ENCODE assay signal across 10 mouse cellular contexts in genomic region chr10:74933548-74934190, GRCm38 (mm10). TPM values are rescaled to one million over a fixed set of nuclear protein-coding genes. Genes with fewer than 3 reads are reported as not detected.
A peak's percentile ranks its signal among the peaks of the same experiment; 100 is the strongest.
DNase-seq lines count a peak whose midpoint lies in the region; ATAC-seq and TF ChIP-seq lines count a peak whose summit lies in the region.
"Had no signal": no experiment of that assay in that cellular context is flagged by ENCODE, and none has a peak within 500 bp of the region (broad histone marks: within the 10 kb centered on the region; RNA-seq: fewer than 3 reads in every experiment).

No protein-coding gene starts in this region.

- peaks cover 2% of the 10 kb centered on the region; the same call in 1 of the 2 replicates for H3K27me3 ChIP-seq in G1E (ENCODE audit: insufficient read depth, low read length)
- no peaks in the 10 kb centered on the region for H3K27me3 ChIP-seq in forebrain, embryonic 14.5 days (replicated peaks; ENCODE audit: control insufficient read depth, insufficient read depth, low read length)

- TF ChIP-seq POLR2A in lung, adult 2 months (IDR thresholded peaks at IDR 0.05; ENCODE audit: borderline replicate concordance, extremely low read depth, low read depth, low read length): no peak

- peak; percentile 77 for DNase-seq in heart, adult 11 months
- DNase-seq in heart, postnatal 10 days: no peak
- DNase-seq in lung, adult 2 months: no peak
- DNase-seq in lung, postnatal 4 days: no peak
- DNase-seq in G1E (ENCODE audit: low spot score): no peak
- DNase-seq in forebrain, embryonic 14.5 days (ENCODE audit: low spot score): peak; percentile 83
- DNase-seq in kidney, adult 9 months: no peak
- DNase-seq: lung, postnatal 14 days had no signal

- ATAC-seq in G1E (ENCODE audit: extremely low read depth, insufficient number of reproducible peaks, low FRiP score, poor library complexity, severe bottlenecking): no peak
- ATAC-seq in forebrain, embryonic 14.5 days: peak; percentile 56
- ATAC-seq in CD4-positive, CD25-positive, alpha-beta regulatory T cell, adult 4 months: no peak

- H3K27ac ChIP-seq in forebrain, embryonic 14.5 days (ENCODE audit: low read depth, low read length): no peak overlapping the region

- TF ChIP-seq CTCF in lung, adult 2 months (IDR thresholded peaks at IDR 0.05; ENCODE audit: insufficient read depth, low read length): 0 out of 2 replicates have a peak, but pooled peaks have one; percentile 17
- TF ChIP-seq CTCF in G1E (IDR thresholded peaks at IDR 0.05; ENCODE audit: low read depth, low read length): no peak

- WGBS in lung, adult 2 months: 80% methylated on average over 19 of the region's 19 CpGs
- WGBS in forebrain, embryonic 14.5 days: 70% methylated on average over 19 of the region's 19 CpGs

- H3K9ac ChIP-seq in forebrain, embryonic 14.5 days (ENCODE audit: low read length): no peak overlapping the region

- no peak overlapping the region for H3K4me2 ChIP-seq in forebrain, embryonic 14.5 days (ENCODE audit: low read length)

- intact Hi-C loops in heart, postnatal 10 days (cut with DNase I): no loop called here

- H3K4me1 ChIP-seq in lung, adult 2 months (ENCODE audit: control insufficient read depth, insufficient read depth, low read length): no peaks in the 10 kb centered on the region
- no peaks in the 10 kb centered on the region for H3K4me1 ChIP-seq in G1E (ENCODE audit: insufficient read depth, low read depth, low read length)
- peaks cover 3% of the 10 kb centered on the region; the same call in 1 of the 2 replicates for H3K4me1 ChIP-seq in forebrain, embryonic 14.5 days (ENCODE audit: control insufficient read depth, insufficient read depth, low read length)

- peaks cover 93% of the 10 kb centered on the region for H3K9me3 ChIP-seq in G1E (replicated peaks)
- H3K9me3 ChIP-seq in forebrain, embryonic 14.5 days (replicated peaks; ENCODE audit: control insufficient read depth, low read length): no peaks in the 10 kb centered on the region

- H3K4me3 ChIP-seq in lung, adult 2 months (replicated peaks; ENCODE audit: extremely low read depth, low read depth, low read length): no peak overlapping the region
- H3K4me3 ChIP-seq in G1E (ENCODE audit: low read depth, low read length): peak overlapping the region; percentile 25; the same call in 1 of the 2 replicates
- H3K4me3 ChIP-seq in forebrain, embryonic 14.5 days (ENCODE audit: low read depth, low read length): no peak overlapping the region

- no peaks in the 10 kb centered on the region for H3K36me3 ChIP-seq in G1E (replicated peaks)
- H3K36me3 ChIP-seq in forebrain, embryonic 14.5 days (ENCODE audit: control insufficient read depth, insufficient read depth, low read length): no peaks in the 10 kb centered on the region

RNA-seq across cellular contexts. Expression of gene Gnaz, which starts 33.3 kb away (rescaled TPM):
- 1 to 10 TPM; 1.3 to 1.5 TPM for total RNA-seq in heart, postnatal 10 days (2021)
- polyA plus RNA-seq in lung, adult 2 months (2012; rRNA removed): 3.0 and 4.6 TPM in 2 replicates
- not detected in 2 replicates for total RNA-seq in G1E (2014; fragmentation: Nextera tagmentation)
- total RNA-seq in G1E (2017): 0.11 TPM in 1 of 2 replicates, not detected in the other
- polyA plus RNA-seq in G1E (2012): 0.02 TPM in 2 replicates
- 23.7 and 32.9 TPM in 2 replicates for polyA plus RNA-seq in forebrain, embryonic 14.5 days (2014; fragmentation: Nextera tagmentation; extraction: Ambion mirVana)
- polyA plus RNA-seq in CD4-positive, CD25-positive, alpha-beta regulatory T cell, adult 4 months (2017; shearing (Covaris generic)): not detected
- polyA plus RNA-seq: liver, adult 2 months had no signal

Comparison
In these comparisons a context has a peak if more than half of its experiments do, and no peak if none do; other contexts are left out.
1. DNase-seq: peak in heart, adult 11 months (single experiment) and forebrain, embryonic 14.5 days (single experiment); none in heart, postnatal 10 days (0 of 2), lung, adult 2 months (single experiment), lung, postnatal 4 days (0 of 2), G1E (single experiment) and kidney, adult 9 months (single experiment).